Mouse (Mus musculus) C2C12 (cell line): ENCODE measurements at regions not wholly inside any gene's neighbourhood (a gene's known extent, or its start where the extent isn't known, plus 50 kb on each side); places are given as distances from the start of the nearest gene placed in this dataset.

Experiments
- CEBPB ChIP-seq: IDR thresholded peaks from one replicate; pipeline ENCODE4 v1.6.1; 2011; ENCODE audit warnings: low read depth, mild to moderate bottlenecking, control low read depth, moderate library complexity
- CTCF ChIP-seq: IDR thresholded peaks from one replicate; pipeline ENCODE4 v1.5.1; 2011; ENCODE audit not compliant: control insufficient read depth, insufficient read depth, insufficient read length
- FOSL1 ChIP-seq: IDR thresholded peaks from one replicate; pipeline ENCODE4 v1.8.0; 2011; ENCODE audit warnings: mild to moderate bottlenecking, low read length; ENCODE audit not compliant: poor library complexity, insufficient read depth, severe bottlenecking
- MAX ChIP-seq: IDR thresholded peaks from one replicate; pipeline ENCODE4 v1.6.1; 2011; ENCODE audit warnings: mild to moderate bottlenecking, control low read depth
- MYOD1 ChIP-seq: IDR thresholded peaks from one replicate; pipeline ENCODE4 v1.6.1; 2011; ENCODE audit warnings: low read depth; ENCODE audit not compliant: control insufficient read depth, insufficient read length
- MYOG ChIP-seq: IDR thresholded peaks from one replicate; pipeline ENCODE4 v1.6.1; 2011; ENCODE audit not compliant: control insufficient read depth, insufficient read length; ENCODE audit errors: extremely low read depth
- USF1 ChIP-seq: IDR thresholded peaks from one replicate; pipeline ENCODE4 v1.6.1; 2011; ENCODE audit warnings: low read depth, mild to moderate bottlenecking, control low read depth, moderate library complexity

- TF ChIP-seq MYOG, result no peak
- TF ChIP-seq CTCF, result no peak
- TF ChIP-seq USF1, result no peak
- no peak for TF ChIP-seq MYOD1
- no peak for TF ChIP-seq MAX
- TF ChIP-seq FOSL1, result no peak
- TF ChIP-seq CEBPB, result no peak
Observed at GRCm38 (mm10) chr13:101535331-101535866, 232.6 kb downstream of the Pik3r1 start.
